Mouse (Mus musculus): ENCODE measurements around the gene Prrg2.

Gene Prrg2

DNA sequence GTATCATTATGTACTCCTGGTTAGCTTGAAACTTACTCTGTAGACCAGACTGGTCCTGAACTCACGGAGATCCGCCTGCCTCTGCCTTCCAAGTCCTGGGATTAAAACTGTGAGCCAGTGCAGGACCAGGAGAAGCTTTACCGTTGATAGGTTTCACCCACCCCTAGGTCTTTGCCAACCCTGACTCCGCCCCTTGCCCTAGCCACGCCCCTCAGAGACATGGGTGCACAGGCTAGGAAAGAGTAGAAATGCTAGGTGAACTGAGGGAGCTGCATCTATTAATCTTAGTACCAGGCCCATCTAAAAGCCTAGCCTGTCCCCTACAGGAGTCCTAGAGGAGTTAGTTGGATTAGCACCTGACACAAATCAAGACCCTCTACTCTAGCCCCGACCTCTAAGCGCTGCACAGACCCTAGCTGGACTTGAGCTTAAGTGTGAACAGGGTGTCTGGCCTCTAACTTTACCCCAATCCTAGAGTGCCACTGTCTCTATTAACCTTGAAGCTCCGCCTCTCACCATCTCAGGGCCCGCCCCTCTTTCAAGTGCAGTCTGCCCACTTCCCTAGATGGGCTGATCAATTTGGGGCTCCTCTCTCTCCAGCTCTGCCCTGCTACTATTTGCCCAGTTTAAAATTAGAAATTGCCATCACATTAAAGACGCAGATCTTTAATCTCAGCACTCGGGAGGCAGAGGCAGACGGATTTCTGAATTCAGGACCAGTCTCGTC, 27.9 kb upstream of the Prrg2 start:
- DNase-seq (ENCODE audit: low spot score in 2 of 2), result peak in 1 of 2 experiments; percentile 71

DNA sequence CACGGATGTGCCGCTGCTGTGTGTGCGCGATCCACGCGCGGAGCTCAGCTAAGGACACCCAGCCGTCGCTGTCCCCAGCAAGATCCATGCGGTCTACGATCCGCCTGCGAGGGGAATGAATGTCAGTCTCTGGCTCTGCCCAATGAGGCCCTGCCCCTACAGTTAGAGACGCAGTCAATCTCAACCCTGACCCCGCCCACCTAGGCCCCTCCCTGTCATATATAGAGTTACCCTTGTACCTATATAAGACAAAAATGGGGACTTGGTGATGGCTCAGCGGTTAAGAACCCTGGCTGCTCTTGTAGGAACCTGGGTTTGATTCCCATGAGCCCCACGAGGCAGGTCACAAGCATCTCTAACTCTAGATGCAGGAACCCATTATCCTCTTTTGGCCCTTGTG, 26.1 kb upstream of the Prrg2 start:
- DNase-seq (ENCODE audit: low spot score in 2 of 2), result no peak

DNA sequence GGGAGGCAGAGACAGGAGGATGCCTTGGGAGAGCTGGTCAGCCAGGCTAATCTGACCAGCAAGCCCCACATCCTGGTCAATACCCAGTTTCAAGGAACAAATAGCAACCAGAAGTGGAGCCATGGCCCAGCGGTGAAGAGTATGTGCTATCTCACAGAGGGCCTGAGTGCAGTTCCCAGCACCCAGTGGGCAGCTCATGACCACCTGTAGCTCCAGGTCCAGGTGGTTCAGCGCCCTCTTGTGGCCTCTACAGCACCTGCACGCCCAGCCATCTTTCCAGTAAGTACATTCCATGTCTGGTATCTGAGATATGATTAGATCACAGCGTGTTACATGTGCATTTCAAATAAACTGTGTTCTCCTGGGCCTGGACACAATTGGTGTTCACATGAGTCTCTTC, 23.6 kb upstream of the Prrg2 start:
- DNase-seq (ENCODE audit: low spot score in 2 of 2), result no peak

DNA sequence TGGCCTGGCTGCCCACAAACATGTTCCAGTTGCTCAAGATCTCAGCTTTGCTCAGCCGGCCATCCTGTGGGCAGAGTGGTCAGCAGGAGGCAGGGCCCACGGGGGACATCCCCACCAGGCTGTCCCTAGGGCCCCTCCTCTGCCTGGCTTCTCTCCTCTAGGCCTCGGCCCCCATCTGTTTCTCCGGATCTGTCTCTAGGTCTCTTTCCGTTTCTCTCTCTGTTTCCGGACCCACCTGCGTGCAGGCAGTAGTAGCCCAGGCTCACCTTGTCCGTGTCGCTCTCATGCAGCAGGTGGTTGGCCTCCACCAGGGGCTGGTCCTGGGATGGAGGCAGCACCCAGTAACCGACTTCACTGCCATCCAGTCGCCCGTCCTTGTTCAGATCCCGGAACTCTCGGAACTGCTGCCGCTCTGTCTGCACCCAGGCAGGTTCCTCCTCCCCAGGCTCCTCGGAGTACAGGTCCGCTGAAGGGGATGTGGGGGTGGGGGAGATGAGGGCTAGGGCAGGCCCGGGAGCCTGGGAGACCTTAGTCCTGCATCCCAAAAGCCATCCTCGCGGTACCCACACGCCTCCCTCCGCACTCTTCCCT, 20.9 kb upstream of the Prrg2 start:
- DNase-seq (ENCODE audit: low spot score in 2 of 2), result no peak

DNA sequence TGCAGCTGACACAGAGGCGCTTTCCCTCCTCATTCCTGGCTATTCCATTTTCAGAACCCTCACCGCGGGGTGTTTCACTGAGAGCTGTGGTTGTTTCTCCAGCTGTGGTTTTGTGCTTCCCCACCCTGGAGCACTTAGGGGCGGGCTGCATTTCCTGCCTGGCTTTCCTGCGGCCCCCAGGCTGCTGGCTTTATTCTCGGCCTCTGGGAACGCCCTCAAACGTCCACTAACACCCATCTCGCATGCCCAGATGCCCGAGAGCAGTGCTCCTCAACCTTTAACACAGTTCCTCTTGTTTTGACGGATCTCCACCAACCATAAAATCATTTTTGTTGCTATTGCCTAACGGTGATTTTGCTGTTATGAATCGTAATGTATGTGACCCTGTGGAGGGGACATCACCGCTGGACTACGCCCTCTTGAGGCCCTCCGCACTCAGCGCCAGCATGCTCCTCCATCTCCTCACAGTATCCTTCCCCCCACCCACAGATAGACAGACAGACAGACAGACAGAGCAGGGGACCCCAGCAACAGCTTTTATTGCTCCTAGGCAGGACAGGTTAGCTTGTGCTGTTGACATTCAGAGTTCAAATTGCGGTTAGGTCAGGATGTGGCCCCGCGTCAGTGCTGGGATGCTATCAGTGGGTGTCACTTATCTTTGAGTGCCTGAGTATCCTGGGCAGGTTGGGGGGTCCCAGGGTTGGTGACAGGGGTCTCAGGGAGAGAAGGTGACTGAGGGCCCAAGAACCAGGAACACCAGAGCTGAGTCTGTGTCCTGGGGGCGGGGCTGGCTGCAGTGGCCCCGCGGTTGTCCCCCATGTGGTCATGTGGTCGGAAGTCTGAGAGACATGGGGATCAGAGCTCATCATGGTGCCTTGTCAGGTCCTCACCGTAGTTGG, 20.2 kb upstream of the Prrg2 start:
- peak; percentile 39 to 68 for DNase-seq (ENCODE audit: low spot score in 2 of 2)

DNA sequence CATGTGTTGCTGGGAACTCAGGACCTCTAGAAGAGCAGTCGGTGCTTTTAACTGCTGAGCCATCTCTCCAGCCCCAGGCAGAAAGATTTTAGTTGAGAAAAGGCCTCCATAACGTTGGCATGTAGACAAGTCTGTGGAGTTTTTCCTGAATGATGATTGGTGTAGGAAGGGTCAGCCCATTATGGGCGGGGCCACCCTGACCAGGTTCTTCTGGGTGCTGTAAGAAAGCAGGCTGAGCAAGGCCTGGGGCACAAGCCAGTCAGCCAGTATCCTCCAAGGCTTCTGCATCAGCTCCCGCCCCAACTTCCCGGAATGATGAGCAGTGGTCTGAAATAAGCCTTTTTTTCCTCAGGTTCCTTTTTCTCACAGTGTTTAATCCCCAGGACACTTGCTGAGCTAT, 18.5 kb upstream of the Prrg2 start:
- DNase-seq (ENCODE audit: low spot score in 2 of 2), result no peak

DNA sequence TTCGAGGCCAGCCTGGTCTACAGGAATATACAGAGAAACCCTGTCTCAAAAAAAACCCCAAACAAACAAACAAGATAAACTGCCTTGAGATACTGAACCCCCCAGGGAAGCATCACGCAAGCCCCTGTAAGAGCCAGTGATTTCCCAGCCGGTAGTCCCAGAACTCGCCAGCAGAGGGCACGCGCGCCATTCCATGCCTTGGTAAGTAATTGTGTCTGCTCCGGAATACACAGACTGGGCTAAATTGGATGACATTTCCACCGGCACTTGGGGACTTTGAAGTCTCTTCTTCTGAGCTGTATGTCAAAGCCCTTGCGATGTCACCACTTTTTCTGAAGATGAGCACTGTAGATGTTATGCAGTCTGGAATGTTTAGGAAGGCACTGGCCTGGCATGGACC, 17.4 kb upstream of the Prrg2 start:
- DNase-seq (ENCODE audit: low spot score in 2 of 2), result peak; percentile 91

DNA sequence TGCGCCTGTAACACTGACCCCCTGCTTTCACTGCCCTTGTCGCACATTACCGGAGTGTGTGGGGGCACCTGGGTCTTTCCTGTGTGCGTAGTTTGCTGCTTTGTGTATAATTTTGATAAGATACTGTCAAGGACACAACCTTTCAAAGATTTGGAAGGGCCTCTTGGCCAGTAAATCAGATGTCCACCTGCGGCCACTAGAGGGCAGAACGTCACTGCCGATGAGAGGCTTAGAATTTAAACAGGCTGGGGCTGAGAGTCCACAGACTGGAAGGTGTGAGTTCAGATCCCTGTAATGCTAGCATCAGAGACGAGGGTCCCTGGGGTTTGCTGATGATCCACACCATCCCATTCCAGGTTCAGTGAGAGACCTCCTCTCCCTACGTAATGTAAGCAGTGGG, 16.0 kb upstream of the Prrg2 start:
- DNase-seq (ENCODE audit: low spot score in 2 of 2), result peak; percentile 65 to 85

DNA sequence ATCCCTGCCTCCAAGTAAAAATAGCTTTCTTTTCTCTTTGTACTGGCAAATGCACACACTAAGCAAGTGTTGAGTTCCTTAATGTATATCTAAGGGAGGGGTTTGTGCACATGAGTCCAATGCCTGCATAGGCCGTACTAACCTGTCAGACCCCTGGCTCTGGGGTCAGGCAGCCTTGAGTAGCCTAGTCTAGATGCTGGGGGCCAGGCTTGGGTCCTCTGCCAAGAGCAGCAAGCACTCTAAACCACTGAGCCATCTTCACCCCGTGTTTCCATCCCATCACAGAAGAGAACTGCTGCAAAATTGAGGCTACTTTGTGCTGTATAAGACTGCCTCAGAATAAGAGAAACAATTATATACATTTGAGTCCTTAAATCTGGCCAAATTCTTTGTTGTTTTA, 15.4 kb upstream of the Prrg2 start:
- no peak for DNase-seq (ENCODE audit: low spot score in 2 of 2)

DNA sequence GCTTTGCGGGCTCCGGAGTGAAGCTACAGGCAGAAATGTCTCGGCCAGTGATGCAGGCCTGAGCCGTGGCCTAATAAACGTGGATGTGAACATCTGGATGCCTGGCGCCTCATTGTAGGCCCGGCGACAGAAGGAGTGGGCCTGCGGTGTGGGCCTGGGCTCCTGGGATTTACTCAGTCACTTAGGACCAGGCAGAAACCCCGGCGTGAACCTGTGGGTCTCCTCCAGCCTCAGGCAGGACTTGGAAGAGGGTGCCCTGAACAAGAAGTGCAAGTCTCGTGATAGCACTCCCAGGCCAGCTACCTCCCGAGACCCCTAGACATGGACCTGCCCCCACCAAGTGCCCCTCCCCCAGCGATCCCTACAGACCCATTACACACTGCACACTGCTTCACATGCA, 14.8 kb upstream of the Prrg2 start:
- no peak for DNase-seq (ENCODE audit: low spot score in 2 of 2)

DNA sequence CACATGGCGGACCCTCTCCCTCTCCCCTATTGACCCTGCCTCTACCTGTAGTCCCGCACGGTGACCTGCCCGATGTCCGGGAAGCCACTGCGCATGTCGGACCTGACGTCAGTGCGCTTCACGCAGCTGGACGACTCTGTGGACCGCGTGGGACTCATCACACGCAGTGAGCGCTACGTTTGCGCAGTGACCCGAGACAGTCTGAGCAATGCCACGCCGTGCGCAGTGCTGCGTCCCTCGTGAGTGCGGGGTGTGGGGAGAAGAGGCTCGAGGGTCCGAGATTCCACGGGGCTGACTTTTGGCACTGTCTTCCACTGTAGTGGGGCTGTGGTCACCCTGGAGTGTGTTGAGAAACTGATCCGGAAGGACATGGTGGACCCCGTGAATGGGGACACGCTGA, 14.0 kb upstream of the Prrg2 start:
- no peak for DNase-seq (ENCODE audit: low spot score in 2 of 2)

DNA sequence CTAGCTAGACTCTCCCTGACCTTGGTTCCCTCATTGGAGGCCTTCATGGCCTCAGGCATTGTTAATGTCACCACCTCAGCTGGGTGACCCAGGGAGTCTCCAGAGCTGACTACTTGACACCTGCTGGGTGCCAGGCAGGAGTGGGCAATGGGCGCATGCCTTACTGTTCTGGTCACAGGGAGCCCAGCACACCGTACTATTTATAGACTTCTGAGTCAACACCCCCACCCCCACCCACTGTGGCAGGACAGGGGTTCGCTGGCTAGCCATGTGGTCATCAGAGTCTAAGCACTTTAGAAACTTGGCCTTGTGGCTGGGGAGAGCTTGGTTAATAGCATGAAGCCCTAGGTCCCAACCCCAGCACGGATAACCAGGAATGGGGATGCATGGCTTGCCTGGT, 12.9 kb upstream of the Prrg2 start:
- no peak for DNase-seq (ENCODE audit: low spot score in 2 of 2)

DNA sequence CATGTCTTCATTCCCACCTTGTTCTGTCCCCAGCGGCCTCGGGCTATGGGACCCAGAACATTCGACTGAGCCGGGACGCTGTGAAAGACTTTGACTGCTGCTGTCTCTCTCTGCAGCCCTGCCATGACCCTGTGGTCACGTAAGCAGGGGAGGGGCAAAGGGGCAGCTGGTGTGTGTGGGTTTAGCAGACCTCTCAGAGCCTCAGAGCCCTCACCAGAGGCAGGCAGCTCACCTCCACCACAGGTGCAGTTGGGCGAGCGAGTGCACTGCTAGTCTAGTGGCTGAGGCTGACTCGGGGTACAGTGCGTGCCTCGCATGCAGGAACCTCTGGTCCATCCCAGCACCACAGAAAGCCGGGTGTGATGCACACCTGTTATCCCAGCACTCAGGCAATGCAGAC, 11.5 kb upstream of the Prrg2 start:
- no peak for DNase-seq (ENCODE audit: low spot score in 2 of 2)

DNA sequence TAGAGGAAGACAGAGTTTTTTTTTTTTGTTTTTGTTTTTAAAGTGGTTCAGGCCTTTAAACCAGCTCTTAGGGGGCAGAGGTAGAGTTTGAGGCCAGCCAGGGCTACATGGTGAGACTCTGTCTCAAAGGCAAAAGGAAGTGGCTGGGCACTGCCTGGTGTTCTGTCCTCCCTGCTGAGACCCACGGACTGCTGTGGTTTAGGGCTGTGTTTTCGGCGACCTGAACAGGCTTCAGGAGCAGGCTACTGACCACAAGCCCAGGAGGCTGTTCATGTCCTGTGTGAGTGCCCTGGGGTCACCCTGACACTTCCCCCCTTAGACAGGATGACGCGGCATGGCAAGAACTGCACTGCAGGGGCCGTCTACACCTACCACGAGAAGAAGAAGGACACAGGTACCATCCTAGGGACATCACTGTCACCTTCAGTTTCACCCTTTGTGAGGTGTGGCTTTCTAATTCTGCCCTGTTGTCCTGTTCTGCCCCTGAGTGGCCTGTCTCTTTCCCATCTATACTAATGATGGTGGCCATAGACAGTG, 10.8 kb upstream of the Prrg2 start:
- no peak for DNase-seq (ENCODE audit: low spot score in 2 of 2)

DNA sequence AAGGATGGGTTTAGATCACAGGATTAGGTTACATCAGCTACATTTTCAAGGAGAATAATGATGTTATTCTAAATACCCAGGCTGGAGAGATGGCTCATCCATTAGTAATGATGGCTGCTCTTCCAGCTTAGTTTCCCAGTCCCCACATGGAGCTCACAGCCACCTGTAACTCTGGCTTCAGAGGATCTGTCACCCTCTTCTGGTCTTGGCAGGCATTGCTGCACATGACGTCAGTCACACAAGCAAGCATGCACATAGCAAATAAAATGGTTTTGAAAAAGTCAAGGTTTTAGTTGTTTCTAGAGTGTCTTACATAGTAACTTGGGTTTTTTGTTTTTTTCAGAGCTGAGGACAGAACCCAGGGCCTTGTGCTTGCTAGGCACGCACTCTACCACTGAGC, 9.8 kb upstream of the Prrg2 start:
- DNase-seq (ENCODE audit: low spot score in 2 of 2), result no peak

DNA sequence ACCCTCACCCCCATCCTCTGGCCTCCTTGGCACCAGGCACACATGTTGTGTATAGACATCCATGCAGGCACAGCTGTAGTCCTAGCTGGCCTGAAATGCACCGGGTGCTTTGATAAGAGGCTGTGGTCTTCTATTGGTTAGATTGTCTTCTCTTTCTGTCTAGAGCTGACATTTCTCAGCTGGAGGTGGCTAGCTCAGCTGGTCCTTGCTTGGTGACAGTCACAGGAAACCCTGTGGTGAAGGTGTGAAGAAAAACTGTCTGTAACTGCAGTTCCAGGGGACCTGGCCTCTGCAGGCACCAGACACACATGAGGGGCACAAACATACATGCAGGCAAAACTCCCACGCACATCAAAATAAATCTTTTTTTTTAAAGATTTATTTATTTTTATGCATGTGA, 7.2 kb upstream of the Prrg2 start:
- DNase-seq (ENCODE audit: low spot score in 2 of 2), result no peak

DNA sequence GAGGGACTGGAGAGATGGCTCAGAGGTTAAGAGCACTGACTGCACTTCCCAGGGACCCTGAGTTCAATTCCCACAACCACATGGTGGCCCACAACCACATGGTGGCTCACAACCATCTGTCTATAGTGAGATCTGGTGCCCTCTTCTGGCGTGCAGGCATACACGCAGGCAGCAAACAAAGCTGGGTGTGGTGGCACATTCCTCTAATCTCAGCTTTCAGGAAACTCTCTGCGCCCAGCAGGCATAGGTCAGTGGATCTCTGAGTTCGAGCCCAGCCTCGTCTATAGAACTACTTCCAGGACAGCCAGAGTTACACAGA, 5.5 kb upstream of the Prrg2 start:
- DNase-seq (ENCODE audit: low spot score in 2 of 2), result peak in 1 of 2 experiments; percentile 68

DNA sequence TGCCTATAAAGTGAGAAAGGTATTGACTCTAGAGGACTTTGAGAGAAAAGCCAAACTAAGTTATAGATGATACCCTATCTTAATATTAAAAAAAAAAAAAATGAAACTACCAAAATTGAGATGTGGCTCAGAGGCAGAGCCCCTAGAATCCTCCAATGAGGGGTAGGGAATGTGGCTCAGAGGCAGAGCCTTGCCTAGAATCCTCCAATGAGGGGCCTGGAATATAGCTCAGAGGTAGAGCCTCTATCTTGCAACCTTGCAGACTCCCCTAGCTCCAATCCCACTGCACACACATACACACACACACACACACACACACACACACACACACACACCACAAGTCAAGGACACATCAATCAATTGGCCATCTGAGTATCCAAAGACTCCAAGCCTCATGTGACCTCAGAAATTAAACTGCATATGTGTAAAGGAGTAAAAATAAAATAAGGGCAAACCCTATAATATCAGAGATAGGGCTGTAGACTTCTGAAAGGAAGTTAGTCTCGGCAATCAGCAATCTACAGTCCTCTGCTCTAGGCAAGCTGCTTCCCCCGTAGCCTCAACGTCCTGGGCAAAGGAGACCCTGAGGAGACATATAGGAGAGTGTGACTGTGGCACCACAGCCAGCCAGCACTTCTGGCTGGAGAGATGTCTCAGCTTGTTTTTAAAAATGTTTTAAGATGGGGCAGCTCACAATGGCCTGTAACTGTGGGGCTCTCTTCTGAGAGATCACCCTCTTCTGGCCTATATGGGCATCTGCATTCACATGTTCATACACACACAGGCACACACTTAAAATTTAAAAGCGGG, 4.9 kb upstream of the Prrg2 start:
- no peak for DNase-seq (ENCODE audit: low spot score in 2 of 2)

DNA sequence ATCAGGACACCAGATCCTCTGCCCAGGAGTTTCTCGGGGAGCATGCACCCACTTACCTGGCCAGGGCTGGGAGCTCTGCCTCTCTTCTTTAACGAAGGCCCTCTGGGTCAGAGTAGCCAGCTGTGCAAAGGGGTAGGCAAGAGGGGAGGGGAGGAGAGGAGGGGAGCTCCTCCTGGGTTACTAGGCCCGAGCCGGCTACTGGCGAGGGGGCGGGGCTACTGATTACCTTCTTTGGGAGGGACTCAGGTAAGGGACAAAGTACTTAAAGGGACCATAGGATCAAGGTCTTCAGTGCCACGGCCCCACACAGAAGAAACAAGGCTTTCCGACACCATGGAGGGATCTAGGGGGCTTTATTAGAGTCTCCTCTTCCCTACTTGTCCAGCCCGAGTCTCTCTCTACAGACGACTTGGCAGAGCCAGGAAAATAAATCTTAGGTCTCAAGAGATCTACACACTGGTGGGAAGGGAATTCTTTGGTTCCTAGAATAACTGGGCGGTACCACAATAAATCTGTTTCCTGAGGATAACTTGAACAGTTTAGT, 873 bp downstream of the Prrg2 start:
- peak; percentile 34 to 49 for DNase-seq (ENCODE audit: low spot score in 2 of 2)

DNA sequence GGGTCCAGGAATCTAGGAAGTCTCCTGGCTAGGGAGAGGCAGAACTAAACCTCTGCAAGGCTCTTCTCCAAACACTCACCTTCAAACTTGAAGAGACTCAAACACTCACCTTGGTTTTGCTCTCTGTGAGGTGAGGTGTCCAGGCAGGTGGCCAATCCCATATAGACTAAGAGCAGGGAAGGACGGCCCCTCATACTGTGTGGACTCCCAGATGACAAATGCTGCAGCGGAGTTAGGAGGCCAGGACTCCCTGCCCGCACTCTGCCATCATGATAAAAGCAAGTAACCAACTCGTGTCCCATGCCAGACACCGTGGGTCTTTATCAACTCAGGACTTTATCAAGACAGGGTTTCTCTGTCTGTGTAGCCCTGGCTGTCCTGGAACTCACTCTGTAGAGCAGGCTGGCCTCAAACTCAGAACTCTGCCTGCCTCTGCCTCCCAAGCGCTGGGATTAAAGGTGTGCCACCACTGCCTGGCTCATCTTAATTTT, 1.8 kb downstream of the Prrg2 start:
- no peak for DNase-seq (ENCODE audit: low spot score in 2 of 2)
